Mouse (Mus musculus) kidney, adult 2 months (tissue): Measurements from ENCODE around the gene Nadk2. TPM values are rescaled to one million over a fixed set of nuclear protein-coding genes. Genes with fewer than 3 reads are reported as not detected.

ENCODE experiments used
- DNase-seq: peaks from one replicate; pipeline ENCODE4 v3.0.0; 2021
- H3K27ac ChIP-seq: fragments of 200-500 bp; 2 replicates; pipeline ENCODE4 v1.5.1; 2012; ENCODE audit warnings: low read depth, low read length, control low read depth, inconsistent platforms; ENCODE audit not compliant: insufficient read depth
- H3K27me3 ChIP-seq: fragments of 200-500 bp; replicated peaks from 2 replicates; pipeline ENCODE4 v1.6.1; 2012; ENCODE audit warnings: mild to moderate bottlenecking, moderate library complexity, low read length, inconsistent platforms; ENCODE audit not compliant: control insufficient read depth, insufficient read depth
- H3K36me3 ChIP-seq: fragments of 200-500 bp; 2 replicates; pipeline ENCODE4 v1.6.1; 2012; ENCODE audit warnings: mild to moderate bottlenecking, moderate library complexity, low read length, inconsistent platforms; ENCODE audit not compliant: control insufficient read depth, insufficient read depth
- H3K4me1 ChIP-seq: fragments of 200-500 bp; 2 replicates; pipeline ENCODE4 v1.6.1; 2011; ENCODE audit warnings: low read length; ENCODE audit not compliant: control insufficient read depth, insufficient read depth
- H3K4me3 ChIP-seq: fragments of 200-500 bp; 2 replicates; pipeline ENCODE4 v1.5.1; 2011; ENCODE audit warnings: mild to moderate bottlenecking, low read depth, low read length, control low read depth; ENCODE audit not compliant: insufficient read depth
- CTCF ChIP-seq: fragments of 200-500 bp; conservative IDR thresholded peaks from 2 replicates; pipeline ENCODE4 v1.5.1; 2011; ENCODE audit warnings: low read depth, mild to moderate bottlenecking, control low read depth, low read length, moderate library complexity, mixed read lengths; ENCODE audit not compliant: insufficient read depth, insufficient read length
- POLR2A ChIP-seq: fragments of 200-500 bp; IDR thresholded peaks from one replicate; pipeline ENCODE4 v1.6.1; 2011; ENCODE audit warnings: low read depth, low read length, control low read depth
- WGBS: fragments of 180-500 bp; shearing (Covaris S2); methylation state at CpG from one replicate; pipeline ENCODE4 v1.1.7; 2018; 5-methylcytosine and 5-hydroxymethylcytosine counted together
- polyA plus RNA-seq: library from polyadenylated mRNA; depleted of rRNA; stranded (reverse); fragments of >200 nt; gene quantifications from 2 replicates; pipeline ENCODE4 v1.2.3, GENCODE M21; 2012

Gene Nadk2
- polyA plus RNA-seq, 1 experiment = 52.9 TPM

GRCm38 (mm10) chr15:9087421-9087820, 16.4 kb downstream of the Nadk2 start:
- no peak overlapping the region for H3K4me3 ChIP-seq

GRCm38 (mm10) chr15:9087895-9088682, 17.0 kb downstream of the Nadk2 start:
- WGBS = 93% methylated on average over 17 of the region's 17 CpGs
- H3K4me1 ChIP-seq = peaks cover 5% of the 10 kb centered on the region
- no peak overlapping the region for H3K27ac ChIP-seq
- TF ChIP-seq CTCF = no peak
- TF ChIP-seq POLR2A = no peak
- no peaks in the 10 kb centered on the region for H3K27me3 ChIP-seq
- peaks cover 1% of the 10 kb centered on the region for H3K36me3 ChIP-seq
- no peak for DNase-seq
- H3K4me3 ChIP-seq = no peak overlapping the region

More at GRCm38 (mm10) chr15:9087421-9087820, 16.4 kb downstream of the Nadk2 start:
- Histone ChIP-seq H3K36me3 (peaks cover 1% of the 10 kb centered on the region; the same call in 1 of the 2 replicates), H3K4me1 (peaks cover 5% of the 10 kb centered on the region), H3K27me3 (no peaks in the 10 kb centered on the region), H3K27ac (no peak overlapping the region)
- no peak for DNase-seq
- 69% methylated on average over 5 of the region's 5 CpGs for WGBS
- TF ChIP-seq CTCF (no peak), POLR2A (no peak)

GRCm38 (mm10) chr15:9088683-9089072, 17.6 kb downstream of the Nadk2 start:
- no peak for DNase-seq
- Histone ChIP-seq H3K4me1 (peaks cover 5% of the 10 kb centered on the region), H3K27ac (no peak overlapping the region), H3K4me3 (no peak overlapping the region), H3K27me3 (no peaks in the 10 kb centered on the region), H3K36me3 (peaks cover 3% of the 10 kb centered on the region)
- no peak for TF ChIP-seq POLR2A
- no peak for TF ChIP-seq CTCF
- 71% methylated on average over 8 of the region's 8 CpGs for WGBS

- no peak overlapping the region for H3K27ac ChIP-seq
- TF ChIP-seq POLR2A = no peak
- TF ChIP-seq CTCF = no peak
- 11% methylated on average over 2 of the region's 2 CpGs for WGBS
- peaks cover 3% of the 10 kb centered on the region for H3K36me3 ChIP-seq
- peaks cover 5% of the 10 kb centered on the region for H3K4me1 ChIP-seq
- no peaks in the 10 kb centered on the region for H3K27me3 ChIP-seq
- DNase-seq = no peak
- no peak overlapping the region for H3K4me3 ChIP-seq
These were observed 18.2 kb downstream of the Nadk2 start for GRCm38 (mm10) chr15:9089136-9089720.

- H3K4me1 ChIP-seq = no peaks in the 10 kb centered on the region
- no peak for DNase-seq
- H3K27ac ChIP-seq = no peak overlapping the region
- H3K36me3 ChIP-seq = peaks cover 3% of the 10 kb centered on the region
- H3K27me3 ChIP-seq = no peaks in the 10 kb centered on the region
- 93% methylated on average over 5 of the region's 5 CpGs for WGBS
- no peak for TF ChIP-seq POLR2A
- TF ChIP-seq CTCF = no peak
- no peak overlapping the region for H3K4me3 ChIP-seq
These were observed 19.6 kb downstream of the Nadk2 start for GRCm38 (mm10) chr15:9090662-9091061.

GRCm38 (mm10) chr15:9093598-9094365, 22.7 kb downstream of the Nadk2 start:
- Histone ChIP-seq H3K36me3 (peaks cover 3% of the 10 kb centered on the region; the same call in 1 of the 2 replicates), H3K4me1 (no peaks in the 10 kb centered on the region), H3K27me3 (no peaks in the 10 kb centered on the region), H3K27ac (no peak overlapping the region), H3K4me3 (no peak overlapping the region)
- TF ChIP-seq POLR2A = no peak
- no peak for TF ChIP-seq CTCF
- no peak for DNase-seq
- 79% methylated on average over 11 of the region's 11 CpGs for WGBS

GRCm38 (mm10) chr15:9094366-9094750, 23.3 kb downstream of the Nadk2 start:
- TF ChIP-seq CTCF = no peak
- TF ChIP-seq POLR2A = no peak
- Histone ChIP-seq H3K36me3 (peaks cover 3% of the 10 kb centered on the region; the same call in 1 of the 2 replicates), H3K4me1 (no peaks in the 10 kb centered on the region), H3K27me3 (no peaks in the 10 kb centered on the region), H3K27ac (no peak overlapping the region), H3K4me3 (no peak overlapping the region)
- 48% methylated on average over 13 of the region's 13 CpGs for WGBS
- no peak for DNase-seq
